Mouse (Mus musculus) c-Kit-positive CD71-negative TER-119-negative erythroid progenitor cells, embryonic 14.5 days (primary cell): ENCODE measurements at regions not wholly inside any gene's neighbourhood (a gene's known extent, or its start where the extent isn't known, plus 50 kb on each side); places are given as distances from the start of the nearest gene placed in this dataset.

Experiments
- DNase-seq: peaks from one replicate; pipeline ENCODE4 v3.0.0-alpha.2; 2013; ENCODE audit warnings: low read depth

DNA sequence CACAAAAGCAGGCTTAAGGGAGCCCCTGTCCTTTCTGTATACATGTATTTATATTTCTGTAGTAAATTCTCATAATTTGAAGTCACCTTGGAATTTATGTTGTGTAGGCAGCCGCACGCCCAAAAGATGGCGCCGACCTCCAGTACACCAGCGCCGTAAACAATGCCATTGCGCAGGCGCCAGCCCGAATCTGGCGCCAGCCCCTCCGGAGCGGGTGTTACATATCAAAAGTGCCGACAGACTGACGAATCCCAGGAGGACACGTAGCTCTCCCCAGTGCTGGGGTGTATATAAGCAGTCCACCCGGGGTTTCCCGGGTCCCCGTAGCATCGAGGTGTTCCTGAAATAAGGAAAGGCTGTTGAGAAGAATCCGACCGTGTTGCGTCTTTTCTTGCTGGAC, 108.1 kb upstream of the Pde3a start:
- DNase-seq: no peak

DNA sequence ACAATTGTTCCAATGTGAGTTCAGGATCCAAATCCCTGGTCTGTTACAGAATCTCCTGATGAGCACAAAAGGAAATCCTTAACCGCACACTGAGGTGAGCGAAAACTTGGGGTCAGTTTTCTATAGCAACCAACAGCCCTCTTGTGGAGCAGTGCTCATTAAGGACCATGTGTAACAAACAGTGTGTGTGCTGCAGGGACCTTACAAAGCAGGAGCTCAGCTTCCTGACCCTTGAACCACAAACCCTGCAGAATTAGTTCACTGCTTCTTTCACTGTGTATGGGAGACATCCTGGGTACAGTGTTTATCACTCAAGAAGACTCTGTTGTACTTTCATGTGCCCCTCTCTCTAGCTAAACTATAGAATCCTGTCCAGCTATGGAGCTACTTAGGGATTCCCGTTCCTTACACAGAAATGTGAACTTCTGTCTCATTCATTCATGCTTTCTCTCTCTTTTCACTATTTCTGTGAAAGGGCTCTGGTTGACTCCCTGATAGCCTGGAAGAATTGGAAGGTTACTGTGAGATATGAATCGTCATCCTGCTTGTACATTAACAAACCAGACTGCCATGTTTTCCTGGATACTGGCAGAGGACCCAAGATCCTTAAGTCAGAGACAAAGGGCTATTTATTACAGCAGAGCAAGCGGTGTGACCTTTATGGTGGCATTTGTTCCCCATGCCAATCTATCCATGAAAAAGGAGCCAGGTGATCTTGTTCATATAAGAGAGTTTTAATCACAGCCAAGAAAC, 100.5 kb upstream of the Pde3a start:
- DNase-seq: no peak

DNA sequence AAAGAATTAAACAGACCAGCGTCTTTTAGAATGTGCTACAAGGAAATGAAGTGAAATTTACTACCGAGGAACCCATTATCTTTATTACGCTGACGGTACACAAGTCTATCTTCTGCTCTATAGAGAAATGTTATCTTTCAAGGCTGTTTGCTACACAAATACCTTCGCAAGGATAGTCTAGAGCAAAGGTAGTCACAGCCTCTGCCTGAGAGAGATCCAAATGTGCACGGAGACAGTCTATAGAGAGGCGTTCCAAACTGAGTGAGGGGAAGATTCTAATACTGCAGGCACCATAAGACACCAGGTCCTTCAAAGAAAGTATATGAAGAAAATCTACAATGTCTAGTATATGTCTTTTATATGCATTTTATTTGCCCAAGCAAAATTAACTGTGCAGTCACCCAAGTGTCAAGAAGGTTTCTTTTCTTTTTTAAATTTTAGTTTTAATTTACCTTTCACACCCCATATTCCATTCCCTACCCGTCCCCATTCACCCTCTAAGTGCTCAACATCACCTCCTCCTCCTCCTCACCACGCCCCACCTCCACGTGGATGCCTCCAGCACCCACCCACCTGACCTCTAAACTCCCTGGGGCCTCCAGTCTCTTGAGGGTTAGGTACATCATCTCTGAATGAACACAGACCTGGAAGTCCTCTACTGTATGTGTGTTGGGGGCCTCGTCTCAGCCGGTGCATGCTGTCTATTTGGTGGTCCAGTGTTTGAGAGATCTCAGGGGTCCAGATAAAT, 99.7 kb upstream of the Pde3a start:
- DNase-seq: no peak

DNA sequence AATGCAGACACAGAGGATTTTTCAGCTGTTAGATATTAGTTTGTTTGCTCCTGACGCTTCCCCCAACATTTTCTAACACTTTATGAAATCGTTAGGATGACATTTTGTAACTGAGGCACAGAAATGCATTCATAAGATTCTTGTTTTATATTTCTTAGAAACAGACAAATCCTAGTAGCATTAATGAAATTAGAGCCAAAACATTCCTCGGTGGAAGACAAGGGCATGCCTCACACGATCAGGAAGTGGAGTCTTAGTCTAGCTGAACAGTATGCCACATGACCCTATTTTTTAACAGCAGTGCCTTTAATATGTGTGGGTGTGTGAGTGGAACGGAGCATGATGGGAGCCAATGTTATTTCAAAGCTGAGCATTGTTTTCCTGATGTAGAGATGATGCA, 89.7 kb upstream of the Pde3a start:
- no peak for DNase-seq

DNA sequence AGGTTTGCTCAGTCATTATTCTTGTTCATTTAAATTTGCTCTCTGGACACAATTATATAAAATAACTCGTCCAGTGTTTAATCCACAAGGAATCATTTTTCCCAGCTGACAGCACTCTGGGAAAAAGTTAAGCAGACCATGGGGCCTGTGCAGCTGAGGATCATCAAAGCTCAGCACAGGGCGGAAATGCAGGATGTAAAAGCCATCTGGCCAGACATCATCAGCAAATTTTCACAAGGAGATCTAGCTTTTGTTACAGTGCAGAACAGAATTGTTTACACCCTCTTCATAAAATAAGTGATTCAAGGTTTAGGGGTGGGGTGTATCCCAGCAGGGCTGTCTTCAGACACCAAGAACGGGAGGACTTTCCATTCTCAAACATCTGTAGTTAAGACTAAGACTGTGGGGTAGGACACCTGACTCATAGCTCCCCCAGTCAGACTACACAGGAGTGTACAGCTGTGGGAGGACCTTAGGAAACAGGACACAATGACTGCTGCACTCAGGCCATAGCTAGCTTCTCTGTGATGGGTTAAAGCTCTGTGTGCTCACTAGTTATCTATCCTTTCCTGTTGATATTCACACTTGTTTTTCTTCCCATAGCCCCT, 87.3 kb upstream of the Pde3a start:
- DNase-seq: no peak

DNA sequence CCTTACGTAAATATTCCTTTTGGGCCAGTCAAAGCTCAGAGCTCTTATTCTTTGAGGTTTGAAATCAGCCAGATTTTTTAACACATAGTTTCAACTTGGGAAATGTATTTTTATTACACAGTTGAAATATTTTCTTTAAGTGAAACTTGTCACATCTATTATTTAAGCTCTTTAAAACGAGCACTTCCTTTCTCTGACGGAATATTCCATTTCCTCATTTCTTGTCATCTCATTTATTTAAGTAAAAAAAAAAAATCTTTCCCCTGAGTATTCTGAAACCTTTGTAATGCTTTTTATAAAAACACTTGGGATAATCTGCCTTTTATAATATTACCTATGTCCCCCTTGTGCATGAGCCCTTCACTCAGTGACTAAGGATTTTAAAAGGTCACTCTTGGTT, 81.8 kb upstream of the Pde3a start:
- no peak for DNase-seq

DNA sequence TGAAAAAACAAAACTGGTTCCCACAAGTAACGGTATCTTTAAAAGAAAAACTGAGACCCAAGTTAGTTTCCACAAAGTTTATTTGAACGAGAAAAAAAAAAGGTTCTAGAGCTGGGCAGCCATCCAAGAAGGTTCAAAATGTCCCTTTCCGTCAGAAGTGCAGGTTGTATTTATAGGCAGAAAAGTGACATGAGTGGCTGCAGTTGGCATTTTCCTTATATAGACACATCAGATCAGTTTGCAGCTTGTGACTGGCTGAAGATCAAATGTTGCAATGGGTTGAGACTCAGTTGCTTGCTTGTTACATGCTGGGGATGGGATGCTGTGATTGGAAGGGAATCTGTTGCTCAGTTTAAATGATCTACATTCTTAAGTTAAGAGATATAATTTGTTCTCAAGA, 80.7 kb upstream of the Pde3a start:
- no peak for DNase-seq

DNA sequence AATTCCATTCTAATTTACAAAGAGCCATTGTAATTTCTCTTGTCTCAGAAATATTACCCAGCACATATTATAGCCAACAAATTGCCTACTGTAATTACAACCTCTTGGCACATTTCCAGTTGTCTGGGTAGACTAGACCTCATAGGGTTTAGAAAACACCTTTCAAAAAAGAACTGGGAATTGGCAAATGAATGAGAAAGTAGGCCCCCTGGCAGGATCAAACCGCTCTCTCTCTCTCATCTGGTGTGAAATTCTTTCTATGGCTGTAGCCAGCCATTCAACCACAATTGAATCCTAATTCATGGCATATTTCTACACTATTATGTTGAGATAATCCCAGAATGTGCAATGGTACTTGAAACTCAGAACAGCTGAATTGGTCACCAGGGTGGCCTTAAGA, 65.3 kb upstream of the Pde3a start:
- DNase-seq: no peak

DNA sequence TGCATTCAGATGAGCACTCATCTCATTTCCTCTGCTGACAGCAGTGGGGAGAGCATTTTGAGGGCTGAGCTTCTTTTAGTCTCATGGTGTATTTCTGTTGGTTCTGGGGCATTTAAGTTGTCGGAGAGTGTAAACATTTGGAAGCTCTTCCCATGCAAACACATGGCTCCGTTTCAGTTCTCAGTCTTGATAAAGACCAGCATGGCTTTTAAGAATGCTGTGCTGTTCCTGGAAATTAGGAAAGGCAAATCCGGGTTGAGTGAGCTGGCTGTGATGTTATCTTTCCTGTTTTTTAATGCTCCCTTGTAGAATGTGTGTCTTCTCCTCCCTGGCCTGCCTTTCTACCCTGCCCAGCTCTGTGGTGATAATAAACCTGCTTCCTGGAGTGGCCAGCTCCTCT, 61.0 kb upstream of the Pde3a start:
- no peak for DNase-seq

DNA sequence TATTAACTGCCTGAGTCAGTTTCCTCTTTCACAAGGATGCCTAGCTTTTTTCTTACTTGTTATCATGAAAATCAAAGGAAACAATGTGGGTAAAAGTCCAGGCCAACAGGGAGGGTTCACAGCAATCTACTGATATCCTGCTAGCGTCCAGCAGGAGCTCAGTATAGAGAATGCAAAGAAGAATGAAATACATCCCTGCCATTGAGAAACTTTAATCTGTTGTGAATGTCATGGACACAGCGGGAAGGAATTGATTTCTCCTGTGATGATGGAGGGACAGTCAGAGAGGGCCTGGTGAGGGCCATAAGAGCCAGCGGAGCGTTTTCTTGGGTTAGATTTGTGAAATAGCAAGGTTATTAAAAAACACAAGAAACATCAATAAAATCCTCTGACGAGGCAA, 60.0 kb upstream of the Pde3a start:
- no peak for DNase-seq

DNA sequence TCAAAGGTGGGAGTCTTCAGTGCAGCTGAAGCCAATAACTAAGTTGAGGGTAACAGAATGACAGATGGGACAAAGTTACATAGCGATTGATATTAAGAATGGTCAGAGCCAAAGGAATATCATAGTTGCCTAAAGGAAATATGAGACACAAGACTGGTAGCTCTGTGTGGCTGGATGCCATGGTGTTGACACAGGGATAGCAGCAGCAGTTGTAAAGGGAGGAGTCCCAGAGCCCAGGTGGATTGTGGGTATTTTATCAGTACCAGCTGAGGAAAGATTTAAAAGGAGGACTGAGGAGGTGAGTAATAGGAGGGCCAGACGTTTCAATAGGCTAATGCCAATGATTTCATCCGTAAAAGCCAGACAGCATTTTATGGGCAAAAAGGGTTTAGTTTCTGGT, 59.4 kb upstream of the Pde3a start:
- DNase-seq: no peak

DNA sequence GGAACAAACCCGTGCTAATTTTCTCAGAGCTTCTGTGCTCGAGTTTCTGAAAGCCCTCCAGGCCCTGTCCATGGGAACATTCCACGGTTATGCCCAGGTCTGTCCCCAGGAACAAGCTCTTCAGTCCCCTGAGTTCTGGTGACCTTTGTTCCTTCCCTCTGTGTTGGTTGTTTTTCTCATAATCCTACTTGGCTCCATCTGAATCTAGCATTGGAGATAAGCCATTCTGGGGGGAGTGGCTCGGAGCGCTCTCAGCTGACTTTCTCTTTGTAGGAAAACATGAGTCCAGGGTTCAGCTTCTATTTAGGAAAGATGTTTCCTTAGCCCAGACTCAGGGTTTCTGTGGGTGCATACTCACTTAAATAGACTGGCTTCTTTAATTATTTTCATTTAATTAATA, 58.7 kb upstream of the Pde3a start:
- no peak for DNase-seq

DNA sequence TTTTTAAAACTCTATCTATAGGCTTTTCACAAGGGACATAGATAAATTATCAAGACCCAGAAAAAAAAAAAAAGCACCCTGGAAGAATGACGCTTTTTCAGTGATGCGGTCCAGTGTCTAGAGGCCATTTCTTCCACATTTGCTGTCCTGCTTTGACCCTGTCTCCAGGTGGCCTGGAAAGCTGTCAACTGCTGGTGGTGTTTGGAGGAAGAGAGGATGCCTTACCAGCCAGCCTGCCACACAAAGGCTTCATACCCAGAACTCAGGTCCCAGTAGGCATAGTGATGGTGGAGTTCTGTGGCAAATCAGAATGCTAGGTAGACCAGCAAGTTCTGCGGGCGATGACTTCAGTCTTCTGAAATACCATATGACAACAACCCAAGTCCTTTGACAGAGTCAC, 51.6 kb upstream of the Pde3a start:
- no peak for DNase-seq
